Mouse (Mus musculus) liver, postnatal 0 days (tissue): ENCODE results near the gene As3mt. TPM values are rescaled to one million over a fixed set of nuclear protein-coding genes. Genes with fewer than 3 reads are reported as not detected.

ENCODE experiments used
- ATAC-seq: fragments of 200-750 bp; cut with Nextera tagmentation; 2 replicates; pipeline ENCODE4 v1.8.0; 2017; ENCODE audit warnings: mild to moderate bottlenecking, moderate library complexity
- DNase-seq: peaks from one replicate; pipeline ENCODE4 v3.0.0-alpha.2; 2016
- H3K27ac ChIP-seq: fragments of 300-500 bp; sonication (generic); 2 replicates; pipeline ENCODE4 v1.5.1; 2014; ENCODE audit warnings: antibody characterized with exemption, moderate library complexity, mild to moderate bottlenecking, low read depth
- H3K27me3 ChIP-seq: fragments of 300-500 bp; sonication (generic); 2 replicates; pipeline ENCODE4 v1.6.1; 2014; ENCODE audit warnings: low read length, control low read depth, mixed read lengths; ENCODE audit not compliant: insufficient read depth
- H3K36me3 ChIP-seq: fragments of 300-500 bp; sonication (generic); replicated peaks from 2 replicates; pipeline ENCODE4 v1.6.1; 2014; ENCODE audit warnings: mild to moderate bottlenecking, control low read depth, low read length, moderate library complexity, mixed read lengths; ENCODE audit not compliant: insufficient read depth
- H3K4me1 ChIP-seq: fragments of 300-500 bp; sonication (generic); 2 replicates; pipeline ENCODE4 v1.6.1; 2014; ENCODE audit warnings: antibody characterized with exemption, mild to moderate bottlenecking, control low read depth; ENCODE audit not compliant: insufficient read depth
- H3K4me2 ChIP-seq: fragments of 300-500 bp; sonication (generic); 2 replicates; pipeline ENCODE4 v1.6.1; 2014; ENCODE audit warnings: low read depth, mild to moderate bottlenecking, low read length, moderate library complexity, mixed read lengths
- H3K4me3 ChIP-seq: fragments of 300-500 bp; sonication (generic); 2 replicates; pipeline ENCODE4 v1.5.1; 2014; ENCODE audit warnings: low read depth, low read length
- H3K9ac ChIP-seq: fragments of 300-500 bp; sonication (generic); replicated peaks from 2 replicates; pipeline ENCODE4 v1.6.1; 2014; ENCODE audit warnings: mild to moderate bottlenecking, moderate library complexity
- H3K9me3 ChIP-seq: fragments of 300-500 bp; sonication (generic); 2 replicates; pipeline ENCODE4 v1.6.1; 2016; ENCODE audit warnings: mild to moderate bottlenecking, control low read depth, low read length, mixed read lengths
- CTCF ChIP-seq: sonication (generic); IDR thresholded peaks from 2 replicates; pipeline ENCODE4 v1.5.1; 2016; ENCODE audit warnings: antibody characterized with exemption, low read depth
- EP300 ChIP-seq: IDR thresholded peaks from 2 replicates; pipeline ENCODE4 v1.6.1; 2016; ENCODE audit warnings: antibody characterized with exemption, low read depth, mild to moderate bottlenecking
- WGBS: fragments of 180-500 bp; shearing (Covaris S2); extraction: QIAGEN DNeasy Blood & Tissue Kit; methylation state at CpG from one replicate; pipeline ENCODE4 v1.1.7; 2014; ENCODE audit not compliant: insufficient replicate concordance; 5-methylcytosine and 5-hydroxymethylcytosine counted together
- polyA plus RNA-seq: library from polyadenylated mRNA; unstranded; fragments of >200 nt; fragmentation: Nextera tagmentation; extraction: Ambion mirVana; gene quantifications from 2 replicates; pipeline ENCODE4 v1.2.1, GENCODE M21; 2015

Gene As3mt
- polyA plus RNA-seq, 1 experiment from 2014 or later = 28.4 TPM

- DNase-seq (peak; percentile 54), ATAC-seq (peak; percentile 81)
- 49% methylated on average over 9 of the region's 9 CpGs for whole genome bisulfite sequencing
- H3K9ac ChIP-seq = peak overlapping the region; percentile 52; the same call in 1 of the 2 replicates
- H3K9me3 ChIP-seq = no peaks in the 10 kb centered on the region
- no peaks in the 10 kb centered on the region for H3K27me3 ChIP-seq
- H3K4me3 ChIP-seq = peak overlapping the region; percentile 58
- H3K36me3 ChIP-seq = 0 out of 2 replicates have a peak, but pooled peaks cover 4% of the 10 kb centered on the region
- H3K4me1 ChIP-seq = peaks cover 20% of the 10 kb centered on the region; the same call in 1 of the 2 replicates
- H3K4me2 ChIP-seq = peak overlapping the region; percentile 77
- no peak for TF ChIP-seq CTCF
- TF ChIP-seq EP300 = no peak
- H3K27ac ChIP-seq = peak overlapping the region; percentile 81
Observed at GRCm38 (mm10) chr19:46706540-46707295, 540 bp upstream of the As3mt start.

DNA sequence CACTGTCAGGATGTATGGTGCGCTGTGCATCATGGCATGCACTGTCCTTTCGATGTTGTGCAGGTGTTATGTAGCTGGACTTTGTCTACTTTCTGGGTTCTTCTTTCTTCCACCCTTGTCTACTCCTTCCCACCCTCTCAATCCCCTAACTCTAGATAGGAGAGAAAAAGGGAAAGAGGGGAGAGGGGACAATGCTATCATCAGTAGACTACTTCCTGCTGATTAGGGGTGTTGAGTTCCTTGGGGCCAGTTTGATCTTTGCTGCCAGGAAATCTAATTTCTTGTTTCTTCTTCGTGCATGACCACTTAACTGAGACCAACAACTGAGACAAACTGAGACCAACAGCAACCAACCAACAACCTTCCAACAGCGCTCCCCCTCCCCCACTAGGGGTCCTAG, 3.4 kb downstream of the As3mt start:
- H3K9ac ChIP-seq = no peak overlapping the region
- no peak for DNase-seq
- no peaks in the 10 kb centered on the region for H3K9me3 ChIP-seq
- H3K4me3 ChIP-seq = no peak overlapping the region
- no peak for ATAC-seq
- no peak for TF ChIP-seq EP300
- TF ChIP-seq CTCF = no peak
- no peak overlapping the region for H3K27ac ChIP-seq
- no peak overlapping the region for H3K4me2 ChIP-seq
- 0 out of 2 replicates have a peak, but pooled peaks cover 4% of the 10 kb centered on the region for H3K36me3 ChIP-seq
- WGBS = 73% methylated on average over 4 of the region's 4 CpGs
- peaks cover 18% of the 10 kb centered on the region; the same call in 1 of the 2 replicates for H3K4me1 ChIP-seq
- H3K27me3 ChIP-seq = no peaks in the 10 kb centered on the region

- WGBS = 68% methylated on average over 8 of the region's 8 CpGs
- Histone ChIP-seq H3K4me3 (no peak overlapping the region), H3K9me3 (no peaks in the 10 kb centered on the region), H3K9ac (no peak overlapping the region), H3K4me1 (no peaks in the 10 kb centered on the region), H3K27ac (peak overlapping the region; percentile 50), H3K4me2 (no peak overlapping the region), H3K27me3 (no peaks in the 10 kb centered on the region), H3K36me3 (0 out of 2 replicates have a peak, but pooled peaks cover 12% of the 10 kb centered on the region)
- TF ChIP-seq CTCF = no peak
- no peak for TF ChIP-seq EP300
- DNase-seq = no peak
- ATAC-seq = peak; percentile 50; the same call in 1 of the 2 replicates
Observed at GRCm38 (mm10) chr19:46714234-46714633, 7.0 kb downstream of the As3mt start.

DNA sequence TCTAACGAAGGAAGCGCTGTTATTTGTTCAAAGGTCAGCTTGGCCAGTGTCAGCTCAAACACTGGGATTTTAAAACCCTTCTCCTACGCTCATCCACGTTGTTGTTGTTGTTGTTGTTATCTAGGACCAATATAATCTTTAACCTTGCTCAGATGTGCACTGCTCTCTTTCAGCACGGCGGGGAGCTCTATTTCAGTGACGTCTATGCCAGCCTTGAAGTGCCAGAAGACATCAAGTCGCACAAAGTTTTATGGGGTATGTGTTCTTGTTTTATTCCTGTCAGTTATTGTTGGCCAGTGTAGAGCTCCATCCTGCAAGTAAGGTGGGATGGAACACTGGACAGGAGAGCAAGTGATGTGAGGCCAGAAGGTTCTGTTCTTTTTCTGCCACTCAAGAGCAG, 7.8 kb downstream of the As3mt start:
- ATAC-seq = no peak
- no peak for TF ChIP-seq CTCF
- TF ChIP-seq EP300 = no peak
- 68% methylated on average over 8 of the region's 8 CpGs for WGBS
- Histone ChIP-seq H3K27me3 (no peaks in the 10 kb centered on the region), H3K4me2 (no peak overlapping the region), H3K4me1 (no peaks in the 10 kb centered on the region), H3K27ac (peak overlapping the region; percentile 50; the same call in 1 of the 2 replicates), H3K4me3 (no peak overlapping the region), H3K9ac (no peak overlapping the region), H3K36me3 (peaks cover 17% of the 10 kb centered on the region; the same call in 1 of the 2 replicates), H3K9me3 (no peaks in the 10 kb centered on the region)
- no peak for DNase-seq

- Histone ChIP-seq H3K27me3 (no peaks in the 10 kb centered on the region), H3K9ac (no peak overlapping the region), H3K4me2 (no peak overlapping the region), H3K36me3 (peaks cover 26% of the 10 kb centered on the region; the same call in 1 of the 2 replicates), H3K9me3 (no peaks in the 10 kb centered on the region), H3K27ac (no peak overlapping the region), H3K4me1 (no peaks in the 10 kb centered on the region), H3K4me3 (no peak overlapping the region)
- no peak for TF ChIP-seq CTCF
- TF ChIP-seq EP300 = no peak
- DNase-seq (no peak), ATAC-seq (no peak)
- 62% methylated on average over 4 of the region's 4 CpGs for WGBS
Observed at GRCm38 (mm10) chr19:46718150-46718549, 10.9 kb downstream of the As3mt start.

DNA sequence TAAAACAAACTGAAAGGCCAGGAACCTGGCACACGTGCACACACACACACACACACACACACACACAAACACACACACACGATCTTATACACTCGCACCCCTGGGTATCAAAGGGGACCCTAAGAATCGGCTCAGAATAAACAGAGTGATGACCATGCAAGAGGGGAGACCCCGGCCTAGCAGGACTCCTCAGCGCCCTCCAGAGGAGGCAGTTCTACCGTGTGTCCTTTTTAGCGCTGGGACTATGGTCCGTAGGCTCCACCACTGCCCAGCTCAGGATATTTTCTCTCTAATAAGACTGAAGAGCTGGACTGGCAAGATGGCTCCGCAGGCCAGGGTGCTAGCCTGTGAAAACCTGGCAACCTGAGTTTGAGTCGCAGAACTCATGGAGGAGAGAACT, 17.2 kb downstream of the As3mt start:
- Histone ChIP-seq H3K9me3 (no peaks in the 10 kb centered on the region), H3K36me3 (peaks cover 32% of the 10 kb centered on the region), H3K4me2 (no peak overlapping the region), H3K27ac (no peak overlapping the region), H3K27me3 (no peaks in the 10 kb centered on the region), H3K4me1 (peaks cover 16% of the 10 kb centered on the region), H3K9ac (no peak overlapping the region), H3K4me3 (no peak overlapping the region)
- 77% methylated on average over 11 of the region's 11 CpGs for WGBS
- ATAC-seq = no peak
- no peak for DNase-seq
- no peak for TF ChIP-seq EP300
- no peak for TF ChIP-seq CTCF
